Mouse (Mus musculus) spleen, adult 2 months (tissue): ENCODE results near the gene Tsen54. TPM values are rescaled to one million over a fixed set of nuclear protein-coding genes. Genes with fewer than 3 reads are reported as not detected.

Experiments used
- DNase-seq, 2 experiments: peaks; one replicate each; pipeline versions ENCODE4 v3.0.0 to v3.0.0-alpha.2; 2012 to 2021; ENCODE audit warnings: low spot score in 2 of 2, low read depth in 1 of 2
- H3K27ac ChIP-seq: fragments of 200-500 bp; 2 replicates; pipeline ENCODE4 v1.5.1; 2012; ENCODE audit warnings: low read length, inconsistent platforms; ENCODE audit not compliant: insufficient read depth
- H3K27me3 ChIP-seq: fragments of 200-500 bp; 2 replicates; pipeline ENCODE4 v1.6.1; 2012; ENCODE audit warnings: mild to moderate bottlenecking, moderate library complexity, low read length, inconsistent platforms; ENCODE audit not compliant: control insufficient read depth, insufficient read depth
- H3K36me3 ChIP-seq: fragments of 200-500 bp; 2 replicates; pipeline ENCODE4 v1.6.1; 2012; ENCODE audit warnings: mild to moderate bottlenecking, low read length, inconsistent platforms; ENCODE audit not compliant: control insufficient read depth, insufficient read depth
- H3K4me1 ChIP-seq: fragments of 200-500 bp; 2 replicates; pipeline ENCODE4 v1.6.1; 2011; ENCODE audit warnings: inconsistent platforms; ENCODE audit not compliant: control insufficient read depth, insufficient read depth, insufficient read length
- H3K4me3 ChIP-seq: fragments of 200-500 bp; 2 replicates; pipeline ENCODE4 v1.5.1; 2011; ENCODE audit warnings: mild to moderate bottlenecking, inconsistent platforms; ENCODE audit not compliant: insufficient read depth, insufficient read length; ENCODE audit errors: extremely low read depth
- CTCF ChIP-seq: fragments of 200-500 bp; IDR thresholded peaks from 2 replicates; pipeline ENCODE4 v1.5.1; 2011; ENCODE audit warnings: mild to moderate bottlenecking, inconsistent platforms; ENCODE audit not compliant: insufficient read depth, insufficient read length, insufficient replicate concordance; ENCODE audit errors: extremely low read depth
- POLR2A ChIP-seq: fragments of 200-500 bp; IDR thresholded peaks from 2 replicates; pipeline ENCODE4 v1.6.1; 2011; ENCODE audit warnings: low read depth, low read length, inconsistent platforms
- WGBS: fragments of 180-500 bp; shearing (Covaris S2); methylation state at CpG from one replicate; pipeline ENCODE4 v1.1.7; 2018; 5-methylcytosine and 5-hydroxymethylcytosine counted together
- polyA plus RNA-seq: library from polyadenylated mRNA; depleted of rRNA; stranded (reverse); fragments of >200 nt; gene quantifications from 2 replicates; pipeline ENCODE4 v1.2.3, GENCODE M21; 2012

The Tsen54 gene
- polyA plus RNA-seq, 1 experiment, result 30.8 TPM

DNA sequence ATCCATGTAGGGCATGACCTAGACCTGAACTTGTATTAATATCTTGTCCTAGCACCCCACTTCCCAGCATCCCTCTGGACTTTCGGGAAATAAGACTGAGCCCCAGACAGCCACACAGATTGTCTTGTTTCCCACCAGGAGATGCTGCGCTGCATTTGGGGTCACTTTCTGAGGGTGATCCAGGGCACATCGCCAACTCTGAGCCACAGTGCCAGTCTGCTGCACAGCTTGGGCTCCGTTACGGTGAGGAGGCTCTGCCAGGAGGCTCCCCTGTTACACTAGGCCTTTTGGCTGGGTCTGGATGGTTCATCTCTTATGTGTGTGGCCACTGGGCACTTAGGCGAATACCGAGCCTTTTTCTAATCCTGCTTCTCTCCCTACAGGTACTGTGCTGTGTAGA lies 24.7 kb upstream of the Tsen54 start:
- Histone ChIP-seq H3K36me3 (peaks cover 42% of the 10 kb centered on the region), H3K4me3 (no peak overlapping the region), H3K4me1 (no peaks in the 10 kb centered on the region), H3K27me3 (no peaks in the 10 kb centered on the region), H3K27ac (no peak overlapping the region)
- TF ChIP-seq CTCF (no peak), POLR2A (no peak)
- no peak for DNase-seq
- WGBS, result 96% methylated on average over 7 of the region's 7 CpGs

DNA sequence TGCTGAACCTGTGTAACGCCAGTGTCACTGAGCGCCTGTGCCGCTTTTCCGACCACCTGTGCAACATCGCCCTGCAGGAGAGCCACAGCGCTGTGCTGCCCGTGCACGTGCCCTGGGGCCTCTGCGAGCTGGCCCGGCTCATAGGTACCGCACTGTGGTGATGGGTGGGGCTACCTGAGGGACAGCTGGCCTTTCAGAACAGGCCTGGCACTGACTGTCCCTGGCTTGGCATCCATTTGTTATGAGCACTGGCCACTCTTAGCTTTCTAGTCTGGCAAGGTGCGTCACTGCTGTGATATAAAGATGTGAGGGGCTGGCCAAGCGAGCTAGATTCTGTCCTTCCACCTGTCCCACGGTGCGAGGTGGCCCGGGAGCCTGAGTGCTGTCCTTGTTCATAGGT lies 22.6 kb upstream of the Tsen54 start:
- no peaks in the 10 kb centered on the region for H3K27me3 ChIP-seq
- H3K36me3 ChIP-seq, result peaks cover 54% of the 10 kb centered on the region
- WGBS, result 93% methylated on average over 16 of the region's 16 CpGs
- no peak overlapping the region for H3K27ac ChIP-seq
- TF ChIP-seq CTCF, result no peak
- TF ChIP-seq POLR2A, result no peak
- no peaks in the 10 kb centered on the region for H3K4me1 ChIP-seq
- H3K4me3 ChIP-seq, result no peak overlapping the region
- no peak for DNase-seq

DNA sequence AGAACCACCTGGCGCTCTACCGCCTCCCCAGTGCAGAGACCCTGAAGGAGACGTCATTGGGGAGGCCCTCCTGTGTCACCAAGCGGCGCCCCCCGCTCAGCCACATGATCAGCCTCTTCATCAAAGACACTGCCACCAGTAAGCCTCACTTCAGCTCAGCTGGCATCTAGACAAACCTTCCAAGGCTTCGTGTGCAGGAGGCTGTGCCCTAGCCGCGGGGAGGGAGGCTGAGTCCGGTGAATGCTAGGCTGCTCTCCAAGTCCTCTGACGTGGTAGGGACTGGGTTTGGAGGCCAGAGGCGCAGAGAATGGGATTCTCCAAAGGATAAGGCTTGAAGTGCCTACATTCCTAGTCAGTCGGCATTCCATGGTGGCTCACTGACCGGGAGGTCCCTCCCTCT lies 22.2 kb upstream of the Tsen54 start:
- WGBS, result 91% methylated on average over 14 of the region's 14 CpGs
- Histone ChIP-seq H3K4me3 (no peak overlapping the region), H3K36me3 (peaks cover 56% of the 10 kb centered on the region), H3K27me3 (no peaks in the 10 kb centered on the region), H3K27ac (no peak overlapping the region), H3K4me1 (no peaks in the 10 kb centered on the region)
- DNase-seq, result no peak
- no peak for TF ChIP-seq CTCF
- no peak for TF ChIP-seq POLR2A

DNA sequence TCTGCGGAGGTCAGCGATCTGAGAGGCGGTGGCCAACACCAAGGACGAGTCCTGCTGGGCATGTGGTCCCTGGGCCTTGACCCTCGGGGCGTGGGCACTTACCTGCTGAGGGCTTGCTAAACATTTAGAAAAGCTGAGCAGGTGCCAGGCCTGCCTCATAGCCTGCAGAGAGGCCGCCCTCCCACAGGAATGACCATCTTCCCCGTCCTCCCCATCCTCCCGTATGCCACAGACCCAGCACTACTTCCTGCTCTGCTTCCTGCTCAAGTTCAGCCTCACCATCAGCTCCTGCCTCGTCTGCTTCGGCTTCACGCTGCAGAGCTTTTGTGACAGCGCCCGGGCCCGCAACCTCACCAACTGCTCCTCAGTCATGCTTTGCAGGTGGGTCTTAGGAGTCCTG lies 17.6 kb upstream of the Tsen54 start:
- no peaks in the 10 kb centered on the region for H3K4me1 ChIP-seq
- peaks cover 60% of the 10 kb centered on the region for H3K36me3 ChIP-seq
- TF ChIP-seq POLR2A, result no peak
- no peak for TF ChIP-seq CTCF
- DNase-seq, result no peak
- no peak overlapping the region for H3K4me3 ChIP-seq
- H3K27me3 ChIP-seq, result no peaks in the 10 kb centered on the region
- H3K27ac ChIP-seq, result no peak overlapping the region
- 59% methylated on average over 15 of the region's 15 CpGs for WGBS

DNA sequence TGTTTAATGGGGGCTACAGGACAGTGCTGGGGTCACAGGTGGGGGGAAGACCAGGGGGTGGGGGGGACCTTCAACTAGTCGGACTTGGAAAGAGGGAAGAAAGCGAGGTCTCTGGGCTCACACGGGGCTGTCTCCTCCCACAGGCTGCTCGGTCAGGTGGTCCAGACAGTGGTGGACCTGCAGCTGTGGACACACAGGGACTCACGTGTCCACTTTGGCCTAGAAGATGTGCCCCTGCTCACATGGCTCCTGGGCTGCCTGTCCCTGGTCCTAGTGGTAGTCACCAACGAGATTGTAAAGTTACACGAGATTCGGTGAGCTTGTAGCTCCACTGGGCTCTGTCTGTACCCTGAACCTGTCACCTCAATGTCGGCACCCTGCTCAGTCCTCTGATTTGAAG lies 16.9 kb upstream of the Tsen54 start:
- H3K27ac ChIP-seq, result no peak overlapping the region
- no peaks in the 10 kb centered on the region for H3K4me1 ChIP-seq
- TF ChIP-seq POLR2A (no peak), CTCF (no peak)
- DNase-seq, result no peak
- peaks cover 54% of the 10 kb centered on the region for H3K36me3 ChIP-seq
- no peaks in the 10 kb centered on the region for H3K27me3 ChIP-seq
- WGBS, result 91% methylated on average over 9 of the region's 9 CpGs
- no peak overlapping the region for H3K4me3 ChIP-seq

- 82% methylated on average over 18 of the region's 18 CpGs for WGBS
Measured at GRCm38 (mm10) chr11:115800981-115801380, 13.5 kb upstream of the Tsen54 start.

GRCm38 (mm10) chr11:115803072-115803709 lies 11.3 kb upstream of the Tsen54 start:
- DNase-seq, result no peak
- TF ChIP-seq POLR2A, result no peak
- TF ChIP-seq CTCF, result no peak
- Histone ChIP-seq H3K27ac (no peak overlapping the region), H3K36me3 (peaks cover 17% of the 10 kb centered on the region), H3K4me3 (no peak overlapping the region), H3K4me1 (no peaks in the 10 kb centered on the region), H3K27me3 (no peaks in the 10 kb centered on the region)
- 93% methylated on average over 24 of the region's 24 CpGs for WGBS

More at GRCm38 (mm10) chr11:115800981-115801380, 13.5 kb upstream of the Tsen54 start:
- Histone ChIP-seq H3K4me3 (no peak overlapping the region), H3K27ac (no peak overlapping the region), H3K27me3 (no peaks in the 10 kb centered on the region), H3K36me3 (peaks cover 31% of the 10 kb centered on the region), H3K4me1 (no peaks in the 10 kb centered on the region)
- no peak for DNase-seq
- TF ChIP-seq CTCF (no peak), POLR2A (no peak)
